Mouse (Mus musculus): ENCODE measurements around the gene Gm45140. TPM values are rescaled to one million over a fixed set of nuclear protein-coding genes. Genes with fewer than 3 reads are reported as not detected.
A peak's percentile ranks its signal among the peaks of the same experiment; 100 is the strongest.
"Not testable (repeated sequence)": the region's sequence is repeated elsewhere in the genome, so short reads cannot be mapped to it uniquely, and the experiment has no call there.

Gene Gm45140
- polyA plus RNA-seq, 1 experiment from 2014 or later: 2.8 TPM

GRCm38 (mm10) chr6:87764296-87764695 is 71.3 kb downstream of the Gm45140 start:
- ATAC-seq (ENCODE audit: insufficient number of reproducible peaks, insufficient read depth, low FRiP score, low read depth); H3K27me3 ChIP-seq (ENCODE audit: control insufficient read depth, insufficient read depth, low read length); H3K4me2 ChIP-seq (replicated peaks; ENCODE audit: low read depth, low read length); H3K9me3 ChIP-seq (ENCODE audit: control insufficient read depth, low read depth, low read length); H3K4me3 ChIP-seq (ENCODE audit: low read depth, low read length); H3K27ac ChIP-seq (ENCODE audit: low read length); H3K36me3 ChIP-seq (ENCODE audit: control insufficient read depth, insufficient read depth, low read length); H3K4me1 ChIP-seq (ENCODE audit: control insufficient read depth, insufficient read depth, low read length); H3K9ac ChIP-seq (replicated peaks; ENCODE audit: low read depth, low read length): not testable (repeated sequence)
- WGBS: 91% methylated on average over 2 of the region's 2 CpGs

GRCm38 (mm10) chr6:87763376-87764280 is 72.0 kb downstream of the Gm45140 start:
- peak; percentile 61; the same call in 1 of the 2 replicates for ATAC-seq (ENCODE audit: insufficient number of reproducible peaks, insufficient read depth, low FRiP score, low read depth)
- Histone ChIP-seq H3K36me3 (ENCODE audit: control insufficient read depth, insufficient read depth, low read length) (no peaks in the 10 kb centered on the region), H3K4me1 (ENCODE audit: control insufficient read depth, insufficient read depth, low read length) (no peaks in the 10 kb centered on the region), H3K27me3 (ENCODE audit: control insufficient read depth, insufficient read depth, low read length) (no peaks in the 10 kb centered on the region), H3K4me3 (ENCODE audit: low read depth, low read length) (no peak overlapping the region), H3K9me3 (ENCODE audit: control insufficient read depth, low read depth, low read length) (no peaks in the 10 kb centered on the region), H3K27ac (ENCODE audit: low read length) (no peak overlapping the region), H3K4me2 (replicated peaks; ENCODE audit: low read depth, low read length) (no peak overlapping the region), H3K9ac (replicated peaks; ENCODE audit: low read depth, low read length) (no peak overlapping the region)
- WGBS: 65% methylated on average over 4 of the region's 4 CpGs

DNA sequence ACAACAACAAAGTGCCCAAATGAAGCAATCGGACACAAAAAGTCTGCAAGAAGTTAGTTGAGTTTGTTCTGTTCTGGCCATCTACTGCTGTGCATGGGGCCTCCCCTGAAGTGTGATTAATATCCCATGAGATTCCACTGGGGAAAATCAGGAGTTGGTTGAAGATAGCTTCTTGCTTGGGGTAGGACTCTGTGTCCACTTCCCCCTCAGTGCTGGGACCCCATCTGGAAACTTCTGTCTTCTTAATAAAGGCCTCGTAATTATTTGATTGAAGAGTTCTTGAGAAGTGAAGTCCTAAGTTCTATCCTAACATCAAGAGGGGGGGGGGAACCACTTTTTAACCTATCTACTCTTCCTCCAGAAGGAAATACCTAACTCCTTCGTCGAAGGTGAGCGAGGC is 73.4 kb downstream of the Gm45140 start:
- no peaks in the 10 kb centered on the region for H3K36me3 ChIP-seq (ENCODE audit: control insufficient read depth, insufficient read depth, low read length)
- H3K4me3 ChIP-seq (ENCODE audit: low read depth, low read length): no peak overlapping the region
- no peak overlapping the region for H3K27ac ChIP-seq (ENCODE audit: low read length)
- no peak for ATAC-seq (ENCODE audit: insufficient number of reproducible peaks, insufficient read depth, low FRiP score, low read depth)
- H3K4me1 ChIP-seq (ENCODE audit: control insufficient read depth, insufficient read depth, low read length): no peaks in the 10 kb centered on the region
- H3K27me3 ChIP-seq (ENCODE audit: control insufficient read depth, insufficient read depth, low read length): no peaks in the 10 kb centered on the region
- H3K9me3 ChIP-seq (ENCODE audit: control insufficient read depth, low read depth, low read length): no peaks in the 10 kb centered on the region
- H3K9ac ChIP-seq (replicated peaks; ENCODE audit: low read depth, low read length): no peak overlapping the region
- H3K4me2 ChIP-seq (replicated peaks; ENCODE audit: low read depth, low read length): no peak overlapping the region
- 81% methylated on average over 5 of the region's 5 CpGs for WGBS

DNA sequence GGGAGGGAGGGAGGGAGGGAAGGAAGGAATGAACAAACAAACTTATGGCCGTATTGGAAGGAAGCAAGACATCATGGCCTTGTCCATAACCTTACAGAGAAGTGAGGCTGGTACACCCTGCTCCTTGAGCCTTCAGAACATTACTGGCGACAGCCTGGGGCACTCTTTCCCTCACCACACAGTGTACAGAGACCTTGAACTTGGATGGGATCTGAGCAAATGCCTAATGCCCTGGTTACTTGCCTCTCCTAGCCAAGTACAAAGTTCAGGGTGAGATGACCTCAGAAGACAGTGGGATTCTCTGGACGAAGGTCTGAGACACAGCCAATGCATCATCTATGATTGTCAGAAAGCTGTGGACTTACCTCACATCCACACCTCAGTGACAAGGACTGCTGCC is 75.7 kb downstream of the Gm45140 start:
- no peaks in the 10 kb centered on the region for H3K27me3 ChIP-seq (ENCODE audit: control insufficient read depth, insufficient read depth, low read length)
- H3K9me3 ChIP-seq (ENCODE audit: control insufficient read depth, low read depth, low read length): no peaks in the 10 kb centered on the region
- H3K4me1 ChIP-seq (ENCODE audit: control insufficient read depth, insufficient read depth, low read length): no peaks in the 10 kb centered on the region
- H3K4me2 ChIP-seq (replicated peaks; ENCODE audit: low read depth, low read length): no peak overlapping the region
- no peak overlapping the region for H3K4me3 ChIP-seq (ENCODE audit: low read depth, low read length)
- WGBS: 39% methylated on average over 3 of the region's 3 CpGs
- H3K9ac ChIP-seq (replicated peaks; ENCODE audit: low read depth, low read length): no peak overlapping the region
- no peak for ATAC-seq (ENCODE audit: insufficient number of reproducible peaks, insufficient read depth, low FRiP score, low read depth)
- H3K27ac ChIP-seq (ENCODE audit: low read length): no peak overlapping the region
- no peaks in the 10 kb centered on the region for H3K36me3 ChIP-seq (ENCODE audit: control insufficient read depth, insufficient read depth, low read length)

DNA sequence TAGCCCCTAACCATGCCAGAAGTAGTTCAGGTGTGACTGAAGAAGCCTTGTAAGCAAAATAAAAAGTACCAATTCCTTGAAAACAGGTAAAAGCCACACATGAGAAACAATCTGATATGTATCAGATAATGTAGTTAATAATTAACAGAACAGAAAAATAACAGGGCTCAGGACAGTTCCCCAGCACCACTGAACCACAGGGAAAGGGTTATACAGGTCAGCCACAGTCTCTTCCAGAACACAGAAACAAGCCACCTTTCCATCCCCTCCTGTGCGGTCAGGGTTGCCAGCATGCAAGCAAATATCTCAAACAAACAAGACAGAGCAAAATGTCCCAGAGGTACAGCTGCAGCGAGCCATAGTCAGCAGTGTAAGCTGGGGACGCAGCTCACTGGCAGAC is 76.2 kb downstream of the Gm45140 start:
- 61% methylated on average over 3 of the region's 3 CpGs for WGBS
- Histone ChIP-seq H3K27me3 (ENCODE audit: control insufficient read depth, insufficient read depth, low read length) (no peaks in the 10 kb centered on the region), H3K4me3 (ENCODE audit: low read depth, low read length) (no peak overlapping the region), H3K4me2 (replicated peaks; ENCODE audit: low read depth, low read length) (no peak overlapping the region), H3K27ac (ENCODE audit: low read length) (no peak overlapping the region), H3K9ac (replicated peaks; ENCODE audit: low read depth, low read length) (no peak overlapping the region), H3K9me3 (ENCODE audit: control insufficient read depth, low read depth, low read length) (no peaks in the 10 kb centered on the region), H3K36me3 (ENCODE audit: control insufficient read depth, insufficient read depth, low read length) (no peaks in the 10 kb centered on the region), H3K4me1 (ENCODE audit: control insufficient read depth, insufficient read depth, low read length) (no peaks in the 10 kb centered on the region)
- ATAC-seq (ENCODE audit: insufficient number of reproducible peaks, insufficient read depth, low FRiP score, low read depth): no peak

DNA sequence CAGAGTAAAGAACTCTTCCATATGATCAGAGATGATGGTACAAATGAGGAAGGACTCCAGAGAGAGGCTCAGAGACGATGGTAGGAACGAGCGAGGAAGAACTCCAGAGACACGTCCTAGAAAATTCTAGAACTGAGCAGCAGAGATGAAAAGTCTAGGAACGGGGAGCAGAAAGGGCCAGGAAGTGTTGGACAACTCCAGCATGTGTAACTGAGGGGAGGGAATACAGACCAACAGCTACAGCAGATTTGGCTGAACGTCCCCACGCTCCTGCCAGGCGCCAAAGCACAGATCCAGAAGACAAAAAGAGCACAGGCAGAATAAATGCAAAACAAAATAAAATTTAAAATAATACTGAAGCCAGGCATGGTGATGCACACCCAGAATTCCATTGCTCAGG is 78.7 kb downstream of the Gm45140 start:
- Histone ChIP-seq H3K36me3 (ENCODE audit: control insufficient read depth, insufficient read depth, low read length) (no peaks in the 10 kb centered on the region), H3K9ac (replicated peaks; ENCODE audit: low read depth, low read length) (no peak overlapping the region), H3K4me2 (replicated peaks; ENCODE audit: low read depth, low read length) (no peak overlapping the region), H3K27ac (ENCODE audit: low read length) (no peak overlapping the region), H3K4me3 (ENCODE audit: low read depth, low read length) (no peak overlapping the region), H3K27me3 (ENCODE audit: control insufficient read depth, insufficient read depth, low read length) (no peaks in the 10 kb centered on the region), H3K9me3 (ENCODE audit: control insufficient read depth, low read depth, low read length) (no peaks in the 10 kb centered on the region), H3K4me1 (ENCODE audit: control insufficient read depth, insufficient read depth, low read length) (no peaks in the 10 kb centered on the region)
- WGBS: 91% methylated on average over 8 of the region's 8 CpGs
- ATAC-seq (ENCODE audit: insufficient number of reproducible peaks, insufficient read depth, low FRiP score, low read depth): no peak

- H3K4me3 ChIP-seq (ENCODE audit: low read depth, low read length): no peak overlapping the region
- ATAC-seq (ENCODE audit: insufficient number of reproducible peaks, insufficient read depth, low FRiP score, low read depth): no peak
These were observed 80.4 kb downstream of the Gm45140 start for GRCm38 (mm10) chr6:87755196-87755595.

GRCm38 (mm10) chr6:87751574-87751973 is 84.0 kb downstream of the Gm45140 start:
- Histone ChIP-seq H3K9me3 (ENCODE audit: control insufficient read depth, low read depth, low read length) (no peaks in the 10 kb centered on the region), H3K4me2 (replicated peaks; ENCODE audit: low read depth, low read length) (no peak overlapping the region), H3K4me3 (ENCODE audit: low read depth, low read length) (no peak overlapping the region), H3K36me3 (ENCODE audit: control insufficient read depth, insufficient read depth, low read length) (no peaks in the 10 kb centered on the region), H3K27me3 (ENCODE audit: control insufficient read depth, insufficient read depth, low read length) (no peaks in the 10 kb centered on the region), H3K4me1 (ENCODE audit: control insufficient read depth, insufficient read depth, low read length) (peaks cover 4% of the 10 kb centered on the region; the same call in 1 of the 2 replicates), H3K27ac (ENCODE audit: low read length) (no peak overlapping the region), H3K9ac (replicated peaks; ENCODE audit: low read depth, low read length) (no peak overlapping the region)
- ATAC-seq (ENCODE audit: insufficient number of reproducible peaks, insufficient read depth, low FRiP score, low read depth): no peak
- 88% methylated on average over 6 of the region's 6 CpGs for WGBS

More at GRCm38 (mm10) chr6:87755196-87755595, 80.4 kb downstream of the Gm45140 start:
- no peak overlapping the region for H3K27ac ChIP-seq (ENCODE audit: low read length)
- H3K9ac ChIP-seq (replicated peaks; ENCODE audit: low read depth, low read length): no peak overlapping the region
- H3K4me2 ChIP-seq (replicated peaks; ENCODE audit: low read depth, low read length): no peak overlapping the region
- 84% methylated on average over 4 of the region's 4 CpGs for WGBS
- no peaks in the 10 kb centered on the region for H3K9me3 ChIP-seq (ENCODE audit: control insufficient read depth, low read depth, low read length)
- H3K27me3 ChIP-seq (ENCODE audit: control insufficient read depth, insufficient read depth, low read length): no peaks in the 10 kb centered on the region
- no peaks in the 10 kb centered on the region for H3K36me3 ChIP-seq (ENCODE audit: control insufficient read depth, insufficient read depth, low read length)
- no peaks in the 10 kb centered on the region for H3K4me1 ChIP-seq (ENCODE audit: control insufficient read depth, insufficient read depth, low read length)

Measured in stomach, embryonic 14.5 days (tissue).